Mouse (Mus musculus) left cerebral cortex, adult 18-20 months (tissue): ENCODE measurements around the gene 2610528J11Rik. TPM values are rescaled to one million over a fixed set of nuclear protein-coding genes. Genes with fewer than 3 reads are reported as not detected.
"Not testable (repeated sequence)": the region's sequence is repeated elsewhere in the genome, so short reads cannot be mapped to it uniquely, and the experiment has no call there.

Experiments used
- DNase-seq, 2 experiments: peaks; one replicate each; pipeline ENCODE4 v3.0.0; 2021 to 2022; ENCODE audit warnings: low spot score in 2 of 2, mixed read lengths in 1 of 2
- long read RNA-seq, 2 experiments: library from polyadenylated mRNA; stranded (forward); transcript quantifications; one replicate each; pipeline ENCODE4 v2.0.0; 2021
- total RNA-seq, 2 experiments: library from RNA; stranded (reverse); gene quantifications; 2 replicates each; pipeline ENCODE4 v1.2.3; 2021

The 2610528J11Rik gene
- total RNA-seq = not detected
- long read RNA-seq, experiment 1 = 0 reads
- long read RNA-seq, experiment 2 = 0 reads

DNA sequence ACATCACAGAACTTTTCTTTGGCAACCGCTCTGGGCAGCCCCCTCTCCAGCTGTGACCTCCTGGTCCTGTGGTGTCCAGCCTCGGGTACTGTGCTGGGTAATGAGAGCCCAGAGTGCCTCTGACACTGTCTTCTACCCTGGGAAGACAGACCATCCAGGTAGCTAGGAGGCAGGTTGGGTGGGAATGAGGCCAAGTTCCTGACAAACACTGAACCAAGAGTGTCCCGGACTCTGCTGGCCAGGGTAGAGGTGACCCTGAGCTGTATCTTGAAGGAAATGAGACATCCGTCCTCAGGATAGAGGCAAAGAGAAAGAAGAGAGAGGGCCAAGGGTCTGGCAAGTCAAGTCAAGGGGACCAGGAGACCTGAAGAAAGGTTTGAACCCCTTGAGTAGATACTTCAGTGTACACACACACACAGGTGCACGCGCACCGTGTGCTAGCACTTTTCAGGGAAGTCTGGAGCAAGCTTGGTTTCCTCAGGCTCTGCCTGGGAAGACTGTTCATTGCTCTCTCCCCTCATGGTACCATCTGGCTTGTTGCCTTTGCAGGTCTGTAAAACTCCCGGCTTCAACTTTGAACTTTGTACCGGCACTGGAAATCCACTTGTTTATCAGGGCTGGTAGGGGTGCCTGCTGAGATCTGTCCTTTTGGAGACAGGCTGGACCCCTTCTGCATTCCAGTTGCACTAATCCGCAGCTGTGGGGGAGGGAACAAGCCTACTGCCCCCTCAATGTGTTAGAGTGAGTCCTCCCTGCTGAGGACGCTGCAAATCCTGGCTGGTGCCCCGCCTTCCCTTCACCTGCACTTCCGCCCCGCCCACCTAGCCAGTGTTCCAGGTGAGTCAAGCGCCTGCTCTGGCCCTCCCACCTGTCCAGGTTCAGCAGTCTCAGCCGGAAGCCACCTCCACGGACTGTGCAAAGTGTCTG is at the start of gene 2610528J11Rik:
Gene 2610528J11Rik, plus strand, starts transcription at position 592 of the 927 bp plus-strand sequence.
- no peak for DNase-seq

DNA sequence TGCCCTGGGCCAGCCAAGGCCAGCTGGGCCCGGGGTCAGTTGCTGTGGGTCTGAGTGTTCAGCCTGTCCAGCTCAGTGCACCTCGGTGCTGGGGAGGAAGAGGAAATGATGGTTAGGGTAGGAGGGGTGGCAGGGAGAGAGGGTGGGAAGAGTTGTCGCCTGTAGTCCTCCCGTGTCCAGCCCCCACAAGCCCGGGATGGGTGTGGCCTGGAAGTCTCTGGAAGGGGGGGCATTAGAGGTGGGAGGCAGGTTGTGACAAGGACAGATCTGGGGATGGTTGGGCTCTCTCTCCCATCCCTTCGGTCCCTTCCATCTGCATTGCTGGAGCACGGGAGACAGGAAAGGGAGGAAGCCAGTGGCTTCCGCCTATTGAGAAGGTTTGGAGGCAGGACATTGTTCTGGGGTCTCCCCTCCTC is 37.1 kb upstream of the 2610528J11Rik start, which contains the start of gene Tie1:
Gene Tie1, minus strand, starts transcription at position 345 of the 416 bp plus-strand sequence.
- DNase-seq = no peak

DNA sequence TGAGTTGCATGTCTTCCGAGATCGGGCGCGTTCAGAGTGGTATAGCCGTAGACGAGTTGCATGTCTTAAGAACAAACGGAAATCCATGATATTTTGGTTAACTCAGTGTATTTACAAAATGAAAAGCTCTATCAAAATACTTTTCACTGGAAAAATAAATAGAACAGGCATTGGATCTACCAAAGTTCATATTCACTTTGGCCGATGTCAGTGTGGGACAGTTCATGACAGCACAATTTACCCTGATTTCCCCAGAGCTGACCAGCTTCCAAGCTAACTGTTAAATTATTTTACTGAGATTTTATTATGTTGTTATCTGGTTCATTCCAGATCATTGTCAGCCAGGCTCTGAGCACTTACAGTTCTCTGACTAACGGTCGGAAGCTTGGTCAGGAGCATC is 36.3 kb upstream of the 2610528J11Rik start:
- DNase-seq = no peak

- peak in 1 of 2 experiments; percentile 23 for DNase-seq
Observed at GRCm38 (mm10) chr4:118500171-118500724, 26.6 kb upstream of the 2610528J11Rik start.

GRCm38 (mm10) chr4:118500792-118501191 is 26.0 kb upstream of the 2610528J11Rik start:
- DNase-seq = no peak

GRCm38 (mm10) chr4:118505551-118505950 is 21.2 kb upstream of the 2610528J11Rik start:
- no peak for DNase-seq

- DNase-seq = not testable (repeated sequence)
Observed at GRCm38 (mm10) chr4:118507171-118507570, 19.6 kb upstream of the 2610528J11Rik start.

GRCm38 (mm10) chr4:118509050-118509449 is 17.7 kb upstream of the 2610528J11Rik start:
- DNase-seq = peak in 1 of 2 experiments; percentile 8

DNA sequence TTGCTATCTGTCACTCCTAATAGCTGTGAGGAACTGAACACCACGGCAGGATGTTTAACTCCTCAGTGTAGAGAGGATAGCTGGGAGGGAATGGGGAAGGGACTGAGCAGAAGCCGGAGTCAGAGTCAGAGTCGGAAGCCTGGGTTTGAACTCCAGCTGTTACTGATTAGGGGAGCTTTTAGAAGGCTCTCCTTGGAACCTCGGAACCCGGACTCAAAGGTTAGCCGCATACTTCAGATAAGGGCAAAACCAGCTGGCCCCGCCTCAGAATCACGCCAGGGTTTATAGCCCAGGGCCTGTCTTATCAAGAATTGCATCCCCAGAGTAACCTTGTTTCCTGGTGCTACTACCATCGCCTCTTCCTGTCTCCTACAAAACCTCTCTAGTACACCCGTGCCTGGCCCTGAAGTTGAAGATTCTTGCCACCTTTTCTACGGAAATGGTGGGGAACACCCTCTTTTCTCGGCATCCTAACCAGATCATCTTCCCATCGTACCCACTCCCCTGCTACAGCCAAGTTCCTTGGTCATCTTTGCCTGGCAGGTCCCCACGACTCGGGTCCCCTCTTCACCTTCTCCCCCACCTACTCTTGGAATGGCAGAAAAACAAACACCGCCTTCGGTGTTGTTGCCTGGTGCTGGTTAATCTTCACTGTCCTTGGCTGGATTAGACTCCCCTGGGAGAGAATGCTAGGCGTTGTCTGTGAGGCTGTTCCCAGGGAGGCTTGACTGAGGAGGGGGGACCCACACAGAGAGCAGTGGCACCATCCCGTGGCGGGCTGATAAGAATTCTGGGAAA is 9.9 kb upstream of the 2610528J11Rik start:
- no peak for DNase-seq

GRCm38 (mm10) chr4:118517497-118518146 is 9.2 kb upstream of the 2610528J11Rik start:
- DNase-seq = no peak

DNA sequence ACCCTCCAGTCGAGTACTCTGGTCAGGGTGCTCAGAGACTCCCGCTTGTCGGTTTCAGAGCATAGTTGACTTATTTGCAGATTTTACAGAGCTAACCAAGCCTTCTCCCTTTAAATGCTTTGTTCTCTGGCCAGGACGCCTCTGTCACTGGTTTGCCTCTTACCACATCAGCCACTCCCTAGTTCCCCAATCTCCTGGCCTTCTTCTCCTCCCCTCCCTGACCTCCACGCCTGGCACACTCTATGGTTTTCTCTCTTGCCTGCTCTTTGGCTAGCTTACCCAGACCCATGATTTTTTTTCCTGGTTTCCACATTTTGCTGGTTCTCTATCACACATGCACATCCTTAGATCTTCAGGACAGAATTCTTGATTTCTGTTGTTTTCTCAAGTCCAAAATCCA is 8.6 kb upstream of the 2610528J11Rik start:
- DNase-seq = no peak

DNA sequence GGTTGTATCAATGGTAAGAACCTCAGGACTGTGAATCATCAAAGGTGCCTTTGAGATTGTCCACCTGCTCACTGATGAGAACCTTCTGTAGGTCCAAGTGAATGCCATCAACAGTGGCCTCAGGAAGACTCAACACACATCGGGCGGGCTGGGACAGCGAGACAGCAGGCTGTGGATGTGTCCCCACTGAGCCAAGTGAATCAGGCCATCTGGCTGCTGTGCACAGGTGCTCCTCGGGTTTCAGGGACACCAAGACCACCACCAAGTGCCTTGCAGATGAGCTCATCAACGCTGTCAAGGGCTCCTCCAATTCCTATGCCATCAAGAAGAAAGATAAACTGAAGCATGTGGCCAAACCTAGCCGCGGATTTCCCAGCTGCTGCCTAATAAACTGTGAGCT is 4.6 kb upstream of the 2610528J11Rik start:
- DNase-seq = no peak

DNA sequence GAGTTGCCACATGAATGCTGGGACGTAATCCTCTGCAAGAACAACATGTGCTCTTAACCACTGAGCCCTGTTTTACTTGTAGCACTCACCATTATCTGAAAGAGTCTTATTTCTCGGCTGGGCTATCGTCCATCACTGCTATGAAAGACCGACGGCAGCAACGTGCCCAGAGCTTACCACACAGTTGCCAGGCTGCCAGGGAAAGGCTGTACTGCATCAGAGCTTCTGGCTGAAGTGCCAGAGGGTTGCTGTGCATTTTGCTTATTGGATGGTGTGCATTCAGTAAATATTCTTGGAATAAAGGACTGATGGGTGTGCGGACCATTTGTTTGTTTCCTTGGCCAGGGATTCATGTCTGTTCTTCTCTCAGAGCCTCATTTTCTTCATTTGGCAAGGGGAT is 2.8 kb upstream of the 2610528J11Rik start:
- no peak for DNase-seq

- no peak for DNase-seq
Observed at GRCm38 (mm10) chr4:118525779-118526178, 1.0 kb upstream of the 2610528J11Rik start.

DNA sequence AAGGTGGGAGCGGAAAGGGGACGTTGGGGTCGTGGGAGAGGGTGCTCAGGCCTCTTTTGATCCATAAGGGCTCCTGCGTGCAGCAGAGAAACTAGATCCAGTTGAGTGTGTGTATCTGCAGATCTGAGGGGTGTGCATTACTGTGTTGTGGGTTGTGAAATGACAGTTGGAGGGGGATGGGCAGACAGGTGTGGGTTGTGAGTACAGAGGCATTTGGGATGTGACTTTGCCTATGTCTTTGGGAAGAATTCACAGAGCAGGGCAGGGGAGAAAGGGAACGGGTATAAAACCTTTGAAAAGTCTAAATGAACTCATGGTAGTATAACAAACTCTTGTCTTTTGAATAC is 509 bp downstream of the 2610528J11Rik start:
- DNase-seq = no peak

DNA sequence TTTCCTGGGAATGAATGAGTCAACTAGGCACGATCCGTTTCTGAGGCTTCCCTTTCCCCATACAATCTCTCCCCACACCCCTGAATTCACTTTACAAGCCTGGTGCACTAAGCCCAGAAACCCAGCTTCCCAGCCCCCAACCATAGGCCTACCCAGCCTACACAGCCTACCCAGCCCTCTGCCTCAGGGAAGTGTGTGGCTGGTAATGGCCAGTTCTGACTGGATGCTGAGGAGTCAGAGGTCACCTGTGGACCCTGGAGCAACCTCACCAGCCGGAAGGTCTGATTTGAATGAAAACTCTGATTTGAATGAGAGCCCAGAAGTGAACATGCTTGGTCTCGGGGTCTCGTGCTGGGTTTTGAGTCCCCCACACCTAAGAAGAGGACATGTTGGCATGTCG is 921 bp downstream of the 2610528J11Rik start:
- no peak for DNase-seq

GRCm38 (mm10) chr4:118532663-118533062 is 5.9 kb downstream of the 2610528J11Rik start:
- no peak for DNase-seq

- no peak for DNase-seq
Observed at GRCm38 (mm10) chr4:118533156-118533555, 6.4 kb downstream of the 2610528J11Rik start.

DNA sequence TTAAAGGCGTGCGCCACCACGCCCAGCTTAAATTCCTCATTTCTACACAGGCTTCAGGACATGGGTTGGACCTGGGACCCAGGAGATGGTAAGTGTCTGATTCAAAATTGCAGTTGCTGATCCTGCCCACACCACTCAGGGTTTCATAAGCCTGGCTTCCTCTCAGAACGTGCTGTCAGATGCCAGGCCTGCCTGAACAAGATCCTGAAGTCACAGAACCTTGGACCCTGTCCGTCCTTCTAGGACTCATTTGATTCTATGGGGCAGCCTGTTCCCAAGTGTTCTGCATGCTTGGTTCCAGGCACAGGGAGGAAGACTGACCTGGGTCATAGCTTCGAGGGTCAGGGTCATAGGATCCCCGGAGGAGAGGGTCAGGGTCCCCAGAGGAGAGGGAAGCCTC is 6.8 kb downstream of the 2610528J11Rik start:
- DNase-seq = no peak

- no peak for DNase-seq
Observed at GRCm38 (mm10) chr4:118535610-118536009, 8.8 kb downstream of the 2610528J11Rik start.

GRCm38 (mm10) chr4:118537801-118538200 is 11.0 kb downstream of the 2610528J11Rik start:
- DNase-seq = no peak
